Mouse (Mus musculus): Measurements from ENCODE around the gene Serinc2. TPM values are rescaled to one million over a fixed set of nuclear protein-coding genes. Genes with fewer than 3 reads are reported as not detected.
A peak's percentile ranks its signal among the peaks of the same experiment; 100 is the strongest.

Serinc2 gene
- polyA plus RNA-seq, 1 experiment = 54.8 TPM

GRCm38 (mm10) chr4:130222179-130222578 is 56.8 kb downstream of the Serinc2 start, which contains the start of gene Gm853:
TSS of gene Gm853 (minus strand) at chr4:130222401.
- H3K27me3 ChIP-seq (replicated peaks; ENCODE audit: control insufficient read depth, insufficient read depth, low read length) = no peaks in the 10 kb centered on the region; the same call in 1 of the 2 replicates
- 34% methylated on average over 4 of the region's 4 CpGs for WGBS
- H3K27ac ChIP-seq (ENCODE audit: insufficient read depth, low read depth, low read length) = peak within 1 kb of the TSS; percentile 56
- H3K36me3 ChIP-seq (ENCODE audit: control insufficient read depth, insufficient read depth, low read length) = no peaks in the 10 kb centered on the region
- TF ChIP-seq CTCF (conservative IDR thresholded peaks at IDR 0.05; ENCODE audit: insufficient read depth, insufficient read length, low read depth, low read length) (no peak), POLR2A (IDR thresholded peaks at IDR 0.05; ENCODE audit: low read depth, low read length) (no peak)
- peak; percentile 83 for DNase-seq
- H3K4me3 ChIP-seq (ENCODE audit: insufficient read depth, low read depth, low read length) = peak within 1 kb of the TSS; percentile 31
- H3K4me1 ChIP-seq (ENCODE audit: control insufficient read depth, insufficient read depth, low read length) = peaks cover 9% of the 10 kb centered on the region

DNA sequence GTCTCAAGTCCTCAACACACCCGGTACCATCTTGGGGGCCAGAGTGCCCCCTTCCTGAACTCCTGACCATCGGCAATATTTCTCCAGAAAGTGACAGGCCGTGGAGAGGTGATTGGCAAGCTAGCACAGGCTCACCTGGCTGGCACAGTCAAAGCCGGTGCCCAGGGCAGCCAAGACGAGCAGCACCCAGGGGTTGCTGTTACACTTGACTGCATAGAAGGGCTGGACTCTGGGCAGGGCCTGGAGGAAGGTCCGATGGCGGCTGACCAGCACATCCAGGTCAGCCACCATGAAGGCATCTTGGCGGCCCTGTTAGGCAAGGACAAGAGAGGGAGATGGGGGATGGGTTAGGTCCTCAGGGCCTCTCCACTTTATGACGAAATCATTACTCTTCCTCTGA is 58.8 kb downstream of the Serinc2 start:
- no peaks in the 10 kb centered on the region; the same call in 1 of the 2 replicates for H3K27me3 ChIP-seq (replicated peaks; ENCODE audit: control insufficient read depth, insufficient read depth, low read length)
- H3K27ac ChIP-seq (ENCODE audit: insufficient read depth, low read depth, low read length) = no peak overlapping the region
- H3K4me3 ChIP-seq (ENCODE audit: insufficient read depth, low read depth, low read length) = no peak overlapping the region
- TF ChIP-seq CTCF (conservative IDR thresholded peaks at IDR 0.05; ENCODE audit: insufficient read depth, insufficient read length, low read depth, low read length) = no peak
- TF ChIP-seq POLR2A (IDR thresholded peaks at IDR 0.05; ENCODE audit: low read depth, low read length) = no peak
- WGBS = 41% methylated on average over 9 of the region's 9 CpGs
- H3K4me1 ChIP-seq (ENCODE audit: control insufficient read depth, insufficient read depth, low read length) = peaks cover 4% of the 10 kb centered on the region
- peak; percentile 89 for DNase-seq
- H3K36me3 ChIP-seq (ENCODE audit: control insufficient read depth, insufficient read depth, low read length) = no peaks in the 10 kb centered on the region

- Histone ChIP-seq H3K4me1 (ENCODE audit: control insufficient read depth, insufficient read depth, low read length) (no peaks in the 10 kb centered on the region; the same call in 1 of the 2 replicates), H3K36me3 (ENCODE audit: control insufficient read depth, insufficient read depth, low read length) (no peaks in the 10 kb centered on the region), H3K27me3 (replicated peaks; ENCODE audit: control insufficient read depth, insufficient read depth, low read length) (no peaks in the 10 kb centered on the region), H3K4me3 (ENCODE audit: insufficient read depth, low read depth, low read length) (no peak overlapping the region), H3K27ac (ENCODE audit: insufficient read depth, low read depth, low read length) (no peak overlapping the region)
- TF ChIP-seq POLR2A (IDR thresholded peaks at IDR 0.05; ENCODE audit: low read depth, low read length) (no peak), CTCF (conservative IDR thresholded peaks at IDR 0.05; ENCODE audit: insufficient read depth, insufficient read length, low read depth, low read length) (no peak)
- DNase-seq = no peak
- 66% methylated on average over 8 of the region's 8 CpGs for WGBS
These were observed 63.6 kb downstream of the Serinc2 start for GRCm38 (mm10) chr4:130215392-130215791.

DNA sequence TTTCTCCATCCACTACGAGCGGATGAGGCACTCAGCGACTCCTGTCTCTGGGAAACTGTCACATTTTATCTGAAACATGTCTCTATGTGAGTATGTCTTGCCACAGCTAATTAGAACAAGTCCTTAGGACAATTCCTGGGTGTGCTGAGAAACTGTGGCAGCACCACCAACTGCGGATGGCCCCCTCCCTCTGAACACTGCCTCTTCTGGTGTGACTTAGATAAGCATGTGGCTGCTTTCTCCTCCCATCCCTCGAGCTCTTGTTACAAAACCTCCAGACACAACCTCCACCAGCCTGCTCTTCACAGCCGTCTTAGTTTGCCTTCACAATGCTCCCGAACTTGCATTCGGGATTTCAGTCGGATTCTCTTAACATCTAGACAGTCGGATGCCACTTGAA is 65.1 kb downstream of the Serinc2 start:
- Histone ChIP-seq H3K4me3 (ENCODE audit: insufficient read depth, low read depth, low read length) (no peak overlapping the region), H3K27me3 (replicated peaks; ENCODE audit: control insufficient read depth, insufficient read depth, low read length) (no peaks in the 10 kb centered on the region), H3K27ac (ENCODE audit: insufficient read depth, low read depth, low read length) (no peak overlapping the region), H3K36me3 (ENCODE audit: control insufficient read depth, insufficient read depth, low read length) (no peaks in the 10 kb centered on the region), H3K4me1 (ENCODE audit: control insufficient read depth, insufficient read depth, low read length) (no peaks in the 10 kb centered on the region)
- no peak for TF ChIP-seq CTCF (conservative IDR thresholded peaks at IDR 0.05; ENCODE audit: insufficient read depth, insufficient read length, low read depth, low read length)
- no peak for TF ChIP-seq POLR2A (IDR thresholded peaks at IDR 0.05; ENCODE audit: low read depth, low read length)
- DNase-seq = no peak
- WGBS = 83% methylated on average over 10 of the region's 10 CpGs

DNA sequence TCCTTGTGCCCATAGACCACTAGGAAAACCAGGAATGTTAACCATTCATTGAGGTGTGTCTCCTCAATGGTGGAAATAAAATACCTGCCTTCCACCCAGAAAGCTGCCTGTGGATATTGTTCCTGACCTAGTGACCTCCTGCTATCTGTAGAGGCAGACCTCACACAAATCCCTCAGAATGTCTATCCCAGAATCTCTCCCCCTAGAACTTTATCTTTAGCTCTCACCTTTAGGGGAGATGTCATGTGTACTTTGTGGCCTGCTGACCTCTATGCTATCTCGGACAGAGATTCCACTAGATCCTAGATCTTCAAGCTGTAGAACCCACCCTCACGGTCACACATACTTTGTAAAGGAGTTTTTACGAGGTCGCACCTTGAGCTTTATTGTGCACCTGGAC is 65.8 kb downstream of the Serinc2 start:
- H3K4me1 ChIP-seq (ENCODE audit: control insufficient read depth, insufficient read depth, low read length) = no peaks in the 10 kb centered on the region
- no peak overlapping the region for H3K27ac ChIP-seq (ENCODE audit: insufficient read depth, low read depth, low read length)
- no peaks in the 10 kb centered on the region for H3K36me3 ChIP-seq (ENCODE audit: control insufficient read depth, insufficient read depth, low read length)
- 93% methylated on average over 4 of the region's 4 CpGs for WGBS
- H3K27me3 ChIP-seq (replicated peaks; ENCODE audit: control insufficient read depth, insufficient read depth, low read length) = no peaks in the 10 kb centered on the region
- TF ChIP-seq CTCF (conservative IDR thresholded peaks at IDR 0.05; ENCODE audit: insufficient read depth, insufficient read length, low read depth, low read length) (no peak), POLR2A (IDR thresholded peaks at IDR 0.05; ENCODE audit: low read depth, low read length) (no peak)
- no peak overlapping the region for H3K4me3 ChIP-seq (ENCODE audit: insufficient read depth, low read depth, low read length)
- no peak for DNase-seq

GRCm38 (mm10) chr4:130212421-130212820 is 66.6 kb downstream of the Serinc2 start:
- Histone ChIP-seq H3K27me3 (replicated peaks; ENCODE audit: control insufficient read depth, insufficient read depth, low read length) (no peaks in the 10 kb centered on the region), H3K4me3 (ENCODE audit: insufficient read depth, low read depth, low read length) (no peak overlapping the region), H3K4me1 (ENCODE audit: control insufficient read depth, insufficient read depth, low read length) (no peaks in the 10 kb centered on the region), H3K36me3 (ENCODE audit: control insufficient read depth, insufficient read depth, low read length) (no peaks in the 10 kb centered on the region), H3K27ac (ENCODE audit: insufficient read depth, low read depth, low read length) (no peak overlapping the region)
- no peak for DNase-seq
- TF ChIP-seq POLR2A (IDR thresholded peaks at IDR 0.05; ENCODE audit: low read depth, low read length) (no peak), CTCF (conservative IDR thresholded peaks at IDR 0.05; ENCODE audit: insufficient read depth, insufficient read length, low read depth, low read length) (no peak)
- 71% methylated on average over 7 of the region's 7 CpGs for WGBS

- no peaks in the 10 kb centered on the region for H3K4me1 ChIP-seq (ENCODE audit: control insufficient read depth, insufficient read depth, low read length)
- no peak for TF ChIP-seq CTCF (conservative IDR thresholded peaks at IDR 0.05; ENCODE audit: insufficient read depth, insufficient read length, low read depth, low read length)
- no peak for TF ChIP-seq POLR2A (IDR thresholded peaks at IDR 0.05; ENCODE audit: low read depth, low read length)
- no peak overlapping the region for H3K27ac ChIP-seq (ENCODE audit: insufficient read depth, low read depth, low read length)
- H3K36me3 ChIP-seq (ENCODE audit: control insufficient read depth, insufficient read depth, low read length) = no peaks in the 10 kb centered on the region
- no peak overlapping the region for H3K4me3 ChIP-seq (ENCODE audit: insufficient read depth, low read depth, low read length)
- no peaks in the 10 kb centered on the region for H3K27me3 ChIP-seq (replicated peaks; ENCODE audit: control insufficient read depth, insufficient read depth, low read length)
- WGBS = 97% methylated on average over 2 of the region's 2 CpGs
- DNase-seq = no peak
These were observed 67.1 kb downstream of the Serinc2 start for GRCm38 (mm10) chr4:130211870-130212269.

Other genes starting within 250 kb of the Serinc2 start
- gene Col16a1, start 231.4 kb downstream of the Serinc2 start, polyA plus RNA-seq (2012; rRNA removed) = 12.7 and 15.4 TPM in 2 replicates
- 129 and 139 TPM in 2 replicates for gene Pef1, start 176.6 kb downstream of the Serinc2 start, polyA plus RNA-seq (2012; rRNA removed)
- gene Hcrtr1, start 139.8 kb downstream of the Serinc2 start, polyA plus RNA-seq (2012; rRNA removed) = 0.54 and 0.56 TPM in 2 replicates
- 118 and 133 TPM in 2 replicates for gene Tinagl1, start 104.1 kb downstream of the Serinc2 start, polyA plus RNA-seq (2012; rRNA removed)
- 64.7 and 89.1 TPM in 2 replicates for gene Gm853, start 56.8 kb downstream of the Serinc2 start, polyA plus RNA-seq (2012; rRNA removed)
- gene Fabp3, start 29.4 kb upstream of the Serinc2 start, polyA plus RNA-seq (2012; rRNA removed) = 235 and 321 TPM in 2 replicates
- 0.25 and 0.62 TPM in 2 replicates for gene Gm10570, start 29.5 kb upstream of the Serinc2 start, polyA plus RNA-seq (2012; rRNA removed)
- gene Zcchc17, start 80.7 kb upstream of the Serinc2 start, polyA plus RNA-seq (2012; rRNA removed) = 21.1 and 22.7 TPM in 2 replicates
- gene Snrnp40, start 80.9 kb upstream of the Serinc2 start, polyA plus RNA-seq (2012; rRNA removed) = 22.1 and 23.2 TPM in 2 replicates

Measured in kidney, adult 2 months (tissue).